ENCODE assay signal across 8 mouse cellular contexts in the genomic region with DNA sequence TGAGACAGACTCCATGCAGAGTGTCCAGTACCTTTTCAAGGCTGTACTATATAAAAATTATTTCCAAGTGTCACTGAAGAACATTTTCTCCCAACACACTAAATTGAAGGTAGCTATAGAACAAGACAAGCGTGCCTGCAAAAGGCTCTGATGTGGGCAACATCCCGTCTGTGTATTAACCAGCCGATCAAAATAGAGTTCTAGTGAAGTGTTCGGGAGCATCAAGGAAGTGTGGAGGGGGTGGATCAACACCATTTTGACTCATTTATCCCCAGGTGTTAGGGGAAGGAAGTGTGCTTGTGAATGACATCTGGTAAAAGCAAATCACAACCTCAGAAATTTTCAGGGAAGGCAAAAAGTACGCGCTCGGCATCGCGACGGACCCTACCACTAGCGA. TPM values are rescaled to one million over a fixed set of nuclear protein-coding genes. Genes with fewer than 3 reads are reported as not detected.
DNase-seq lines count a peak whose midpoint lies in the region; ATAC-seq and TF ChIP-seq lines count a peak whose summit lies in the region.

No protein-coding gene starts in this region.

- ATAC-seq in liver, embryonic 11.5 days (replicated peaks; ENCODE audit: low FRiP score), result no peak
- no peak for ATAC-seq in hindbrain, embryonic 16.5 days
- no peak for ATAC-seq in neural tube, embryonic 11.5 days (ENCODE audit: insufficient read depth, low FRiP score, low TSS enrichment)
- ATAC-seq in inflammation-experienced regulatory T-cells, adult 6 months, result no peak

- peak overlapping the region; percentile 32 for H3K4me3 ChIP-seq in liver, embryonic 11.5 days (ENCODE audit: low read depth, low read length)
- H3K4me3 ChIP-seq in embryonic fibroblast, embryonic 13.5 days (ENCODE audit: insufficient read depth, low read length), result peak overlapping the region; percentile 21; the same call in 1 of the 2 replicates
- peak overlapping the region; percentile 75 for H3K4me3 ChIP-seq in hindbrain, embryonic 16.5 days (ENCODE audit: low read length)
- H3K4me3 ChIP-seq in neural tube, embryonic 11.5 days (ENCODE audit: low read depth, low read length), result peak overlapping the region; percentile 44

- no peaks in the 10 kb centered on the region for H3K4me1 ChIP-seq in liver, embryonic 11.5 days (replicated peaks; ENCODE audit: control insufficient read depth, insufficient read depth, low read length)
- H3K4me1 ChIP-seq in embryonic fibroblast, embryonic 13.5 days (ENCODE audit: control insufficient read depth, insufficient read depth, low read length), result no peaks in the 10 kb centered on the region
- H3K4me1 ChIP-seq in hindbrain, embryonic 16.5 days (ENCODE audit: control insufficient read depth, insufficient read depth, low read depth, low read length), result peaks cover 7% of the 10 kb centered on the region; the same call in 1 of the 2 replicates
- H3K4me1 ChIP-seq in neural tube, embryonic 11.5 days (ENCODE audit: control insufficient read depth, insufficient read depth, low read length), result no peaks in the 10 kb centered on the region

- no peak overlapping the region for H3K9ac ChIP-seq in liver, embryonic 11.5 days (ENCODE audit: low read depth, low read length)
- H3K9ac ChIP-seq in hindbrain, embryonic 16.5 days (ENCODE audit: low read depth, low read length), result peak overlapping the region; percentile 75
- H3K9ac ChIP-seq in neural tube, embryonic 11.5 days (ENCODE audit: low read length), result 0 out of 2 replicates have a peak overlapping the region, but pooled peaks have one; percentile 50

- no peaks in the 10 kb centered on the region for H3K9me3 ChIP-seq in liver, embryonic 11.5 days (ENCODE audit: control insufficient read depth, low read length)
- no peaks in the 10 kb centered on the region for H3K9me3 ChIP-seq in hindbrain, embryonic 16.5 days (ENCODE audit: control insufficient read depth, low read length)
- H3K9me3 ChIP-seq in neural tube, embryonic 11.5 days (ENCODE audit: control insufficient read depth, low read length), result no peaks in the 10 kb centered on the region

- peak; percentile 31 for DNase-seq in liver, embryonic 11.5 days (ENCODE audit: low spot score)
- DNase-seq in liver, result no peak
- no peak for DNase-seq in neural tube, embryonic 11.5 days (ENCODE audit: low spot score)
- no peak for DNase-seq in ovary, adult 18-20 months (ENCODE audit: low spot score)
- DNase-seq in spleen, postnatal 4 days (ENCODE audit: low spot score in 2 of 2), result no peak

- H3K27me3 ChIP-seq in liver, embryonic 11.5 days (replicated peaks; ENCODE audit: control insufficient read depth, insufficient read depth, low read length), result peaks cover 23% of the 10 kb centered on the region
- no peaks in the 10 kb centered on the region for H3K27me3 ChIP-seq in hindbrain, embryonic 16.5 days (replicated peaks; ENCODE audit: control insufficient read depth, insufficient read depth, low read length)
- no peaks in the 10 kb centered on the region for H3K27me3 ChIP-seq in neural tube, embryonic 11.5 days (ENCODE audit: control insufficient read depth, insufficient read depth, low read length)

- TF ChIP-seq POLR2A in embryonic fibroblast, embryonic 13.5 days (IDR thresholded peaks at IDR 0.05; ENCODE audit: low read depth, low read length), result no peak

- H3K4me2 ChIP-seq in liver, embryonic 11.5 days, result peak overlapping the region; percentile 55
- H3K4me2 ChIP-seq in hindbrain, embryonic 16.5 days (ENCODE audit: low read length), result peak overlapping the region; percentile 99
- H3K4me2 ChIP-seq in neural tube, embryonic 11.5 days (ENCODE audit: low read depth), result peak overlapping the region; percentile 97

- no peak overlapping the region for H3K27ac ChIP-seq in liver, embryonic 11.5 days (ENCODE audit: low read depth, low read length)
- H3K27ac ChIP-seq in embryonic fibroblast, embryonic 13.5 days (ENCODE audit: insufficient read depth, low read length), result no peak overlapping the region
- H3K27ac ChIP-seq in hindbrain, embryonic 16.5 days (ENCODE audit: low read depth, low read length), result no peak overlapping the region
- H3K27ac ChIP-seq in neural tube, embryonic 11.5 days (ENCODE audit: low read depth, low read length), result no peak overlapping the region

- no peak for TF ChIP-seq CTCF in embryonic fibroblast, embryonic 13.5 days (IDR thresholded peaks at IDR 0.05; ENCODE audit: borderline replicate concordance, insufficient read depth, low read length)

- H3K36me3 ChIP-seq in liver, embryonic 11.5 days (ENCODE audit: control insufficient read depth, insufficient read depth, low read length), result no peaks in the 10 kb centered on the region
- no peaks in the 10 kb centered on the region for H3K36me3 ChIP-seq in hindbrain, embryonic 16.5 days (ENCODE audit: control insufficient read depth, insufficient read depth, low read length)
- no peaks in the 10 kb centered on the region for H3K36me3 ChIP-seq in neural tube, embryonic 11.5 days (ENCODE audit: control insufficient read depth, insufficient read depth, low read length)

- WGBS in liver, embryonic 11.5 days, result 10% methylated on average over 11 of the region's 11 CpGs
- WGBS in hindbrain, embryonic 16.5 days, result 7% methylated on average over 11 of the region's 11 CpGs
- 5% methylated on average over 11 of the region's 11 CpGs for WGBS in neural tube, embryonic 11.5 days

RNA-seq across cellular contexts. Expression of gene Kcnip4, which starts 0.7 kb away (rescaled TPM):
- polyA plus RNA-seq in liver, embryonic 11.5 days (2014; fragmentation: Nextera tagmentation; extraction: Ambion mirVana), result 0.38 and 0.57 TPM in 2 replicates
- polyA plus RNA-seq in embryonic fibroblast, embryonic 13.5 days (2011; ENCODE audit: insufficient read length, low read depth, missing spikeins), result 0.23 and 0.30 TPM in 2 replicates
- 22.4 and 23.5 TPM in 2 replicates for polyA plus RNA-seq in hindbrain, embryonic 16.5 days (2015; fragmentation: Nextera tagmentation; extraction: Ambion mirVana)
- 1.8 and 2.6 TPM in 2 replicates for polyA plus RNA-seq in neural tube, embryonic 11.5 days (2014; fragmentation: Nextera tagmentation; extraction: Ambion mirVana)
- polyA plus RNA-seq in inflammation-experienced regulatory T-cells, adult 6 months (2017; shearing (Covaris generic)), result under 1 TPM in 1 of 3 experiments, not detected in 2; 0.27 TPM

Comparison
In these comparisons a context has a peak if more than half of its experiments do, and no peak if none do; other contexts are left out.
1. H3K4me3 ChIP-seq: peak in every context shown above with its lines; median percentile 75 in hindbrain, embryonic 16.5 days; 44 in neural tube, embryonic 11.5 days; 32 in liver, embryonic 11.5 days; 21 in embryonic fibroblast, embryonic 13.5 days.